Mouse (Mus musculus): ENCODE results near the gene Erbb4. TPM values are rescaled to one million over a fixed set of nuclear protein-coding genes. Genes with fewer than 3 reads are reported as not detected.

Gene Erbb4
- polyA plus RNA-seq, 1 experiment from 2014 or later, result 9.8 TPM

GRCm38 (mm10) chr1:68542942-68543341 lies 564.9 kb downstream of the Erbb4 start:
- Histone ChIP-seq H3K4me1 (peaks cover 4% of the 10 kb centered on the region; the same call in 1 of the 2 replicates), H3K36me3 (no peaks in the 10 kb centered on the region), H3K9me3 (no peaks in the 10 kb centered on the region), H3K27me3 (ENCODE audit: insufficient read depth, poor library complexity, severe bottlenecking) (no peaks in the 10 kb centered on the region), H3K27ac (no peak overlapping the region), H3K4me3 (no peak overlapping the region)
- 86% methylated on average over 4 of the region's 4 CpGs for WGBS
- no peak for DNase-seq (ENCODE audit: low spot score)

GRCm38 (mm10) chr1:68517820-68518219 lies 590.0 kb downstream of the Erbb4 start:
- no peak overlapping the region for H3K4me3 ChIP-seq
- no peaks in the 10 kb centered on the region for H3K36me3 ChIP-seq
- 81% methylated on average over 2 of the region's 2 CpGs for WGBS
- H3K9me3 ChIP-seq, result no peaks in the 10 kb centered on the region
- no peaks in the 10 kb centered on the region for H3K27me3 ChIP-seq (ENCODE audit: insufficient read depth, poor library complexity, severe bottlenecking)
- H3K4me1 ChIP-seq, result no peaks in the 10 kb centered on the region
- DNase-seq (ENCODE audit: low spot score), result no peak
- H3K27ac ChIP-seq, result no peak overlapping the region

GRCm38 (mm10) chr1:68503873-68504272 lies 604.0 kb downstream of the Erbb4 start:
- Histone ChIP-seq H3K36me3 (no peaks in the 10 kb centered on the region), H3K4me1 (no peaks in the 10 kb centered on the region; the same call in 1 of the 2 replicates), H3K9me3 (no peaks in the 10 kb centered on the region), H3K27me3 (ENCODE audit: insufficient read depth, poor library complexity, severe bottlenecking) (no peaks in the 10 kb centered on the region), H3K4me3 (no peak overlapping the region), H3K27ac (0 out of 2 replicates have a peak overlapping the region, but pooled peaks have one; percentile 13)
- no peak for DNase-seq (ENCODE audit: low spot score)
- 78% methylated on average over 1 of the region's 1 CpGs for WGBS

- Histone ChIP-seq H3K4me1 (no peaks in the 10 kb centered on the region; the same call in 1 of the 2 replicates), H3K9me3 (no peaks in the 10 kb centered on the region), H3K4me3 (no peak overlapping the region), H3K27ac (peak overlapping the region; percentile 59), H3K27me3 (ENCODE audit: insufficient read depth, poor library complexity, severe bottlenecking) (no peaks in the 10 kb centered on the region), H3K36me3 (no peaks in the 10 kb centered on the region)
- WGBS, result 35% methylated on average over 4 of the region's 4 CpGs
- no peak for DNase-seq (ENCODE audit: low spot score)
These were observed 606.3 kb downstream of the Erbb4 start for GRCm38 (mm10) chr1:68501561-68501960.

GRCm38 (mm10) chr1:68466390-68466960 lies 641.4 kb downstream of the Erbb4 start:
- no peaks in the 10 kb centered on the region for H3K9me3 ChIP-seq
- no peaks in the 10 kb centered on the region for H3K27me3 ChIP-seq (ENCODE audit: insufficient read depth, poor library complexity, severe bottlenecking)
- DNase-seq (ENCODE audit: low spot score), result no peak
- no peak overlapping the region for H3K4me3 ChIP-seq
- no peak overlapping the region for H3K27ac ChIP-seq
- H3K36me3 ChIP-seq, result no peaks in the 10 kb centered on the region
- no peaks in the 10 kb centered on the region for H3K4me1 ChIP-seq

- 88% methylated on average over 1 of the region's 1 CpGs for WGBS
- no peak overlapping the region for H3K4me3 ChIP-seq
- H3K4me1 ChIP-seq, result no peaks in the 10 kb centered on the region
- no peak for DNase-seq (ENCODE audit: low spot score)
- no peaks in the 10 kb centered on the region for H3K36me3 ChIP-seq
- no peak overlapping the region for H3K27ac ChIP-seq
- H3K27me3 ChIP-seq (ENCODE audit: insufficient read depth, poor library complexity, severe bottlenecking), result no peaks in the 10 kb centered on the region
- no peaks in the 10 kb centered on the region for H3K9me3 ChIP-seq
These were observed 656.6 kb downstream of the Erbb4 start for GRCm38 (mm10) chr1:68451274-68451673.

GRCm38 (mm10) chr1:68424336-68424983 lies 683.4 kb downstream of the Erbb4 start:
- 86% methylated on average over 5 of the region's 5 CpGs for WGBS
- Histone ChIP-seq H3K4me3 (no peak overlapping the region), H3K27me3 (ENCODE audit: insufficient read depth, poor library complexity, severe bottlenecking) (no peaks in the 10 kb centered on the region), H3K27ac (no peak overlapping the region), H3K36me3 (no peaks in the 10 kb centered on the region), H3K4me1 (no peaks in the 10 kb centered on the region), H3K9me3 (no peaks in the 10 kb centered on the region)
- no peak for DNase-seq (ENCODE audit: low spot score)

GRCm38 (mm10) chr1:68401204-68401603 lies 706.7 kb downstream of the Erbb4 start:
- no peak overlapping the region for H3K4me3 ChIP-seq
- no peaks in the 10 kb centered on the region for H3K36me3 ChIP-seq
- DNase-seq (ENCODE audit: low spot score), result no peak
- H3K9me3 ChIP-seq, result no peaks in the 10 kb centered on the region
- H3K27ac ChIP-seq, result no peak overlapping the region
- H3K4me1 ChIP-seq, result no peaks in the 10 kb centered on the region
- H3K27me3 ChIP-seq (ENCODE audit: insufficient read depth, poor library complexity, severe bottlenecking), result no peaks in the 10 kb centered on the region
- 72% methylated on average over 4 of the region's 4 CpGs for WGBS

- DNase-seq (ENCODE audit: low spot score), result no peak
- H3K27me3 ChIP-seq (ENCODE audit: insufficient read depth, poor library complexity, severe bottlenecking), result no peaks in the 10 kb centered on the region
- H3K4me1 ChIP-seq, result no peaks in the 10 kb centered on the region
- no peak overlapping the region for H3K4me3 ChIP-seq
- no peaks in the 10 kb centered on the region for H3K36me3 ChIP-seq
- no peak overlapping the region for H3K27ac ChIP-seq
- 40% methylated on average over 2 of the region's 2 CpGs for WGBS
- H3K9me3 ChIP-seq, result no peaks in the 10 kb centered on the region
These were observed 736.3 kb downstream of the Erbb4 start for GRCm38 (mm10) chr1:68371531-68371930.

GRCm38 (mm10) chr1:68333714-68334113 lies 774.1 kb downstream of the Erbb4 start:
- DNase-seq (ENCODE audit: low spot score), result no peak
- Histone ChIP-seq H3K4me3 (no peak overlapping the region), H3K27ac (no peak overlapping the region), H3K27me3 (ENCODE audit: insufficient read depth, poor library complexity, severe bottlenecking) (no peaks in the 10 kb centered on the region), H3K9me3 (no peaks in the 10 kb centered on the region), H3K36me3 (no peaks in the 10 kb centered on the region), H3K4me1 (no peaks in the 10 kb centered on the region)
- WGBS, result 58% methylated on average over 2 of the region's 2 CpGs

- DNase-seq (ENCODE audit: low spot score), result no peak
- 81% methylated on average over 4 of the region's 4 CpGs for WGBS
- Histone ChIP-seq H3K4me3 (no peak overlapping the region), H3K27me3 (ENCODE audit: insufficient read depth, poor library complexity, severe bottlenecking) (no peaks in the 10 kb centered on the region), H3K27ac (no peak overlapping the region), H3K36me3 (no peaks in the 10 kb centered on the region), H3K4me1 (peaks cover 9% of the 10 kb centered on the region), H3K9me3 (no peaks in the 10 kb centered on the region)
These were observed 802.0 kb downstream of the Erbb4 start for GRCm38 (mm10) chr1:68305813-68306212.

GRCm38 (mm10) chr1:68284443-68284842 lies 823.4 kb downstream of the Erbb4 start:
- H3K27ac ChIP-seq, result no peak overlapping the region
- 71% methylated on average over 2 of the region's 2 CpGs for WGBS
- no peaks in the 10 kb centered on the region for H3K36me3 ChIP-seq
- H3K9me3 ChIP-seq, result no peaks in the 10 kb centered on the region
- H3K27me3 ChIP-seq (ENCODE audit: insufficient read depth, poor library complexity, severe bottlenecking), result no peaks in the 10 kb centered on the region
- H3K4me3 ChIP-seq, result no peak overlapping the region
- no peak for DNase-seq (ENCODE audit: low spot score)
- no peaks in the 10 kb centered on the region for H3K4me1 ChIP-seq

GRCm38 (mm10) chr1:68275819-68276218 lies 832.0 kb downstream of the Erbb4 start:
- 83% methylated on average over 5 of the region's 5 CpGs for WGBS
- Histone ChIP-seq H3K4me3 (no peak overlapping the region), H3K9me3 (no peaks in the 10 kb centered on the region), H3K27me3 (ENCODE audit: insufficient read depth, poor library complexity, severe bottlenecking) (no peaks in the 10 kb centered on the region), H3K36me3 (no peaks in the 10 kb centered on the region), H3K27ac (no peak overlapping the region), H3K4me1 (no peaks in the 10 kb centered on the region)
- no peak for DNase-seq (ENCODE audit: low spot score)

GRCm38 (mm10) chr1:68178580-68178979 lies 929.3 kb downstream of the Erbb4 start:
- 37% methylated on average over 3 of the region's 3 CpGs for WGBS
- Histone ChIP-seq H3K4me1 (no peaks in the 10 kb centered on the region), H3K4me3 (no peak overlapping the region), H3K36me3 (no peaks in the 10 kb centered on the region), H3K27me3 (ENCODE audit: insufficient read depth, poor library complexity, severe bottlenecking) (no peaks in the 10 kb centered on the region), H3K9me3 (no peaks in the 10 kb centered on the region), H3K27ac (no peak overlapping the region)
- DNase-seq (ENCODE audit: low spot score), result no peak
